Mouse (Mus musculus) yolk sac, embryonic 10.5 days (tissue): ENCODE data around the gene Zfp354a.
"Not testable (repeated sequence)": the region's sequence is repeated elsewhere in the genome, so short reads cannot be mapped to it uniquely, and the experiment has no call there.

Experiments used
- DNase-seq: peaks from one replicate; pipeline ENCODE4 v3.0.0-alpha.2; 2017; ENCODE audit warnings: low spot score

Gene Zfp354a

DNA sequence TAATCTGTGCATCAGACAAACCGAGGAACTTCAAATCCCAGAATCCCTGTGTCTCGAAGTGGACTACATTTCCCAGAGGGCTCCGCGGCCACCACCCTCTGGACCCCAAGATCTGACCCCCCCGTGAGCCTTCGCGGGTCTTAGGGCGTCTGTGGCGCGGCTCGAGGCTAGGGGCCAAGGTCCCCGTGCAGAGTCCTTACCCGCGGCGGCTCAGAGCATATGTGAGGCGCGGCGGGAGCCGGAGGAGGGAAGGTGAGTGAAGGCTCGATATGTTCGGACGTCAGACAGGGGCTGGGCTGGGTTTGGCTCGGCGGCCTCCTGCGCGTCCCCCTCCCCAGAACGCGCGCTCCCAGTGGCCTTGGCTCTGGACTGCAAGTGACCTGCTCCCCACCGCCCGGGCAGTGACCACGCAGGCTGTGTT is at the start of gene Zfp354a:
Gene Zfp354a (plus strand): TSS at position 107 of the 421 bp plus-strand sequence.
- peak; percentile 89 for DNase-seq

DNA sequence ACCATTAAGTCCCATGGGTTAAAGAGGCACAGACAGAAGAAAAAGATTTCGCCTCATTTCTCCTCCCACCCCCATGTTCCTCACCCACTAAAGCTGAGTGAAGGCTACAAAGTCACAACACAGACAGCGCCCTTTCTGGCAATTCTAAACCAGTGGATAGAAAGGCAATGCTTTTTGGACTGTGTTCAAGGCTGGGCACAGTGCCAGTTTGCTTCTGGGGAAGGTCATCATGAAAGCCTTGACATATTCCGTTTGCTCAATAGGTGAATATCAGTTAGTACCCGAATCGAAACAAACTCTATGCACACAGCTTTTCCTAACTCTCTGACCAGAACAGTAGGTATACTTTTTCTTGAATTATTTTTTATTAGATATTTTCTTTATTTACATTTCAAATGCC is 47.2 kb upstream of the Zfp354a start:
- DNase-seq = no peak

DNA sequence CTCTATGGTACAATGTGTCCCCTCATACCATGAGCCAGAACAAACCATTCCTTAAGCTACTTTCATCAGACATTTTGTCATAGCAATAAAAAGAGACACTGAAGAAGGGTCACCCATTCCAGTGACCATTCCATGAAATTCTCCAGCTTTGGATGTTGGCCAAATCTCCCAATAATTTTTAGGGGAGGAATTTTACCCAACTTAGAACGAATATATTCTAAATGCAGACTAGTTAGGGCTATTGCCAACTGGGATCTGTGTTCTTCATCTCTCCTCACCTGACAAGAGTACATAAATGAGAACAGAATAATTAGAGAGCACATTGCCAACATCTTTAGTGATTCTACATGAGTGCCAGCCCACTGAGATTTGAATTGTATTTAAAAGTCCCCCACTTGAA is 45.1 kb upstream of the Zfp354a start, which contains the start of gene Olfr54:
Gene Olfr54 (plus strand): TSS at position 301 of the 400 bp plus-strand sequence.
- no peak for DNase-seq

DNA sequence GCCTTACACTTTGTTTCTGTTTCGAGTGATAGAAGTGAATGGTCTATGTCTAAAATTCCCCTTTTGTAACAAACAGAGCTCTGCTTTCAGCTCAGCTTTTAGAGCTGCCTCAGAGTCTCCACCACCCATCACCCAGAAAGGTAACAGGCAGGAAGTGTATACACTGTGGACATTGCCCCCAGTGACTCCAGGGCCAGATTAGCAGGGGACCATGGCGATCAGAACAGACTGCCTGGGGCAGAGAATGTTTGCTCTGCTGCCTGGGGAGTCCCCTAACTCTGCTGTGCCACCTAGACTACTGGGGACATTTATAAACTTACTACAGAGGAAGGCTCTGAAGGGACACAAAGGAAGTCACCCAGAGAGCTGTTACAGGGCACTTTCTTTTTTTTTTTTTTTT is 42.7 kb upstream of the Zfp354a start:
- no peak for DNase-seq

DNA sequence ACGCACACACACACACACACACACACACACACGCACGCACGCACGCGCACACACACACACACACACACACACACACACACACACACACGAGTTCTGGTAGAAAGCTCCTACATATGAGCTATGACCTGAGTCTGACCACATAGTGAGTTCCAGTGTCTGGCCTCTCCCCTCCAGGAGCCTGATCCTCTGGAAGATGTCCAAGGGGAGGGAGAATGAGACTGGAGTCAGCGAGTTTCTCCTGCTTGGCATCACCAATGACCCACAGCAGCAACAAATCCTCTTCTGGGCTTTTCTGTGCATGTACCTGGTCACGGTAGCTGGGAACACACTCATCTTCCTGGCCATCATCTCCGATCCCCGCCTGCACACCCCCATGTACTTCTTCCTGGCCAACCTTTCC is 32.2 kb upstream of the Zfp354a start:
- DNase-seq = not testable (repeated sequence)

DNA sequence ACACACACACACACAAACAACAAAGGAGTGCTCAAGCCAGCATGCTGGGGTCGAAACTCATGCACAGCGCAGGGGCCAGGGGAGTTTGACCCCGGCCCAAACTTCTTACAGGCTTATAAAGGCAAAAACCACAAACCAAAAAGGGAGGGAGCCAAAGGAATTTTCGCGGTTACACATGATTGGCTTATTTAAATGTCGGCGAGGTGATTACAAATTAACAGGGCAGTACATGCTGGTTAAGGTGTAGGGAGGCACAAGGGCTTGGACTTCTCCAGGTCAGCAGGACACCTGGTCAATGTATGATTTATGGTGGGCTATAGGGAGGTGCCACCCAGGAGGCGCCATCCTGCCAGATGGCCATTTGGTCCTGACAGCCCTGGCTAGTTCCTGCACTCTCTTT is 29.7 kb upstream of the Zfp354a start:
- DNase-seq = not testable (repeated sequence)

DNA sequence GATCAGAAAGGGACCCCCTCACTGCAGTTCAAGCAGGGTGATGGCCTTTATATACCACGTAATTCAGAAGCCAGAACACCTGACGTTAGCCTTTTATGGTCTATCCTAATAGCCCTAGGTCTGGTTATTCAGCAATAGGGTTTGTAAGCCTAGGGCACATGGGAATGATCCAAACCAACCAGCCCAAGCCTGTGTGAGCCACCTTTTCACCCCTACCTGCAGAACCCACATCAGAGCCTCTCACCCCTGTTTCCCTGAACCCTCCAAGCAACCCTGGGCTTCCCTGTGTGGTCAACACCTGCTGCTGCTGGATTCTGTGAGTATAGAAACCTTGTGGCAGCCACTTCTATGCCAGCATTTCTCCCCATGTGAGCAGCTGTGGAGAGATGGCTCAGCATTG is 28.8 kb upstream of the Zfp354a start:
- DNase-seq = no peak

DNA sequence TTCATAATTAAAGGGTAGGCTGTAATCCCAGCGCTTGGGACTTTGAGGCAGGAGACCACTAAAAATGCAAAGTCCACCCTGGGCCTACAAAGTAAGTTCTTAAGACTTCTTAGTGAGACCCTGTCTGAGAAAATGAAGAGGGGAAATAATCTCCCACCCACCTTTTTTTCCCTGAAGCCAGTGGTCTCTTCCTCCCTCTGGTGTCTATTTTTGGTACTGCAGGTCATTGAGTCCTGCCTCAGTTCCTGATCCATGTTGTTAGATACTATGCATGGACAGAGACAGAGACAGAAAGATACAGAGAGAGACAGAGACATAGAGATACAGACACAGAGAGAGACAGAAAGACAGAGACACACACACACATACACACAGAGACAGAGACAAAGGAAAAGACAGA is 26.2 kb upstream of the Zfp354a start:
- DNase-seq = no peak

DNA sequence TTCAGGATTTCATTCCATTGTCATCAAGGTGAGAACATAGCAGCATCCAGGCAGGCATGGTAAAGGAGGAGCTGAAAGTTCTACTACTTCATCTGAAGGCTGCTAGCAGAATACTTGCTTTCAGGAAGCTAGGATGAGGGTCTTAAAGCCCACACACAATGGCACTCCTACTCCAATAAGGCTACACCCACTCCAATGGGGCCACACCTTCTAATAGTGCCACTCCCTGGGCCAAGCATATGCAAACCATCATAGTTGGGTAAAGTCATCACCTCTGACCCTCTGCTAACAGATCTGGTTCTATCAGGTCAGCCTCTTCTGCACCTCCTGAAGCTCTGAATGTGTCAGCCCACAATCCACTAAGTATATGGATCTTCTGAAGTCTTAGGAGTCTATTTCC is 24.9 kb upstream of the Zfp354a start:
- not testable (repeated sequence) for DNase-seq

DNA sequence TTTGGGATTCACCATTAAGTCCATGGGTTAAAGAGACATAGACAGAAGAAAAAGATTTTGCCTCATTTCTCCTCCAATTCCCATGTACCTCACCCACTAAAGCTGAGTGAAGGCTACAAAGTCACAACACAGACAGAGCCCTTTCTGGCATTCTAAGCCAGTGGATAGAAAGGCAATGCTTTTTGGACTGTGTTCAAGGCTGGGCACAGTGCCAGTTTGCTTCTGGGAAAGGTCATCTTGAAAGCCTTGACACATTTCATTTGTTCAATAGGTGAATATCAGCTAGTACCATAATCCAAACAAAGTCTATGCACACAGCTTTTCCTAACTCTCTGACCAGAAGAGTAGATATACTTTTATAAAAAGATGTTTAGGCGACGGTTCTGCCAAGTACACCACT is 23.1 kb upstream of the Zfp354a start:
- DNase-seq = no peak

DNA sequence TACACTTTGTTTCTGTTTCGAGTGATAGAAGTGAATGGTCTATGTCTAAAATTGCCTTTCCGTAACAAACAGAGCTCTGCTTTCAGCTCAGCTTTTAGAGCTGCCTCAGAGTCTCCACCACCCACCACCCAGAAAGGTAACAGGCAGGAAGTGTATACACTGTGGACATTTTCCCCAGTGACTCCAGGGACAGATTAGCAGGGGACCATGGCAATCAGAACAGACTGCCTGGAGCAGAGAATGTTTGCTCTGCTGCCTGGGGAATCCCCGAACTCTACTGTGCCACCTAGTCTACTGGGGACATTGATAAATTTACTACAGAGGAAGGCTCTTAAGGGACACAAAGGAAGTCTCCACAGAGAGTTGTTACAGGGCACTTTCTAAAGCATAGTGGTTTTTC is 14.3 kb upstream of the Zfp354a start:
- not testable (repeated sequence) for DNase-seq

DNA sequence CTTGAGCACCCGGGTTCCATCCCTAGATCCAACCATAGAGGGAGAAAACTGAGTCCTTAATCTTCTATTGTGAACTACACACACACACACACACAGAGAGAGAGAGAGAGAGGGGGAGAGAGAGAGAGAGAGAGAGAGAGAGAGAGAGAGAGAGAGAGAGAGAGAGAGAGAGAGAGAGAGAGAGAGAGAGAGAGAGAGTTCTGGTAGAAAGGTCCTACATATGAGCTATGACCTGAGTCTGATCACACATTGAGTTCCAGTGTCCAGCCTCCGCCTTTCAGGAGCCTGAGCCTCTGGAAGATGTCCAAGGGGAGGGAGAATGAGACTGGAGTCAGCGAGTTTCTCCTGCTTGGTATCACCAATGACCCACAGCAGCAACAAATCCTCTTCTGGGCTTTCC is 11.2 kb upstream of the Zfp354a start, which contains the start of gene Olfr1375:
Gene Olfr1375 (plus strand): TSS at position 301 of the 400 bp plus-strand sequence.
- not testable (repeated sequence) for DNase-seq

DNA sequence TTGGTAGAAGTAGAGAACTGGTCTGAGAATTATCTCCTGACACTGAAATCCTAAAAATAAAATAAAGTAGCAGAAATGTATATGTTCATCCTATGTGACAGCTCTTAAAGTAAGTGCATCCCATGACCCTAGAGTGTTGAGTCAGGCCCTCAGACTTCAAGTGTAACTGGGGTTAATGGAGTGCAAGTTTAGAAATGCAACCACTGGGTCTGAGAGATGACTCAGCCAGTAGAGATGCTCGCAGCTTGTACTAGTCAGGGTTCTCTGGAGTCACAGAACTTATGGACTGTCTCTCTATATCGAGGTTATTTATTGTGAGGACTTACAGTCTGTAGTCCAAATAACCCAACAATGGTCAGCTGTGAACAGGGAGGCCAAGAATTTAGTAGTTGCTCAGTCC is 7.4 kb upstream of the Zfp354a start:
- no peak for DNase-seq

DNA sequence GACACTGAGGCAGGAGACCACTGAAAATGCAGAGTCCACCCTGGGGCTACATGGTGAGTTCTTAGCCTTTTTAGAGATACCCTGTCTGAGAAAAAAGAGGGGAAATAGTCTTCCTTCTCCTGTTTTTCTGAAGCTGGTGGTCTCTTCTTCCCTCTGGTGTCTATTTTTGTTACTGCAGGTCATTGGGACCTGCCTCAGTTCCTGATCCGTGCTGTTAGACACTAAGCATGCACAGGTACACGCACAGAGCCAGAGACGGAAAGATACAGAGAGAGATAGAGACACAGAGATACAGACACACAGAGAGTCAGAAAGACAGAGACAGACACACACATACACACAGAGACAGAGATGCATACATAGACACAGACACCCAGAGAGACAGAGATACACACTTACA is 5.8 kb upstream of the Zfp354a start:
- DNase-seq = no peak

DNA sequence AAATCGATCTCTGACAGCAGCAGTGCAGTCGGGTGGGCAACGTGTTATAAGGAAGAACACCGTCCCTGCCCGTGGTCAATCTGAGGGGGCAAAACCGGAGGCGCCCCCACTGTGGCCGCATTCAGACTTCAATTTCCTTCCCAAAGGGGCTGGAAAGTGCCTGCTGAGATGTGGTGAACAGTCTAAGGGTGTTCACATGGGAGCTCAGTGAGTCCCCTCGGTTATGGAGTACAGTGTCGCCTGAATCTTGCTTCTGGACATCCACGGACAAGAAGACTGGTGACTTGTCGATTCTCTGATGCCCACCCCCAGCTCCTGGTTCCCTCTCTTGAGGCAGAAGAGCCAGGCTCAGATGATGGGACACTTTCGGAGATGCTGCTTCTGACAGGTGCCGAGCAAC is 583 bp downstream of the Zfp354a start:
- DNase-seq = no peak

DNA sequence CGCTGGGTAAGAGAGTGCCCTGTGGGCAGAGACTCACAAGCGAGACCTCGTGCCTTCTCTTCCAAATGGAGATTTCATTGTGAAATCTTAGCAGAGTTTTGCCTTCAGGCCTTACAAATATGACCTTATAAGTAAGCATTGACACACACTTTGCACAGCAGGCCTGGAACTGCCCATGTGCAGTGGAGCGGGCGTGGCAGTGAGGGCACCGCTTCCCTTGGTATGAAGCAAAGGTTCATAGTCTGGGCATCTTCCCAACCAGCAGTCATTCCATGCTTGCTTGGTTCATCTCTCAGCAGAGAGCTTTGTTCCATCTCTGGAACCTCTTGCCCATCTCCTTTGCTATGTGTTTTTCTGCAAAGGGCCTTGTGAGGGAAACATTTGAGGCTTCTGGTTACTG is 1.9 kb downstream of the Zfp354a start:
- DNase-seq = no peak

DNA sequence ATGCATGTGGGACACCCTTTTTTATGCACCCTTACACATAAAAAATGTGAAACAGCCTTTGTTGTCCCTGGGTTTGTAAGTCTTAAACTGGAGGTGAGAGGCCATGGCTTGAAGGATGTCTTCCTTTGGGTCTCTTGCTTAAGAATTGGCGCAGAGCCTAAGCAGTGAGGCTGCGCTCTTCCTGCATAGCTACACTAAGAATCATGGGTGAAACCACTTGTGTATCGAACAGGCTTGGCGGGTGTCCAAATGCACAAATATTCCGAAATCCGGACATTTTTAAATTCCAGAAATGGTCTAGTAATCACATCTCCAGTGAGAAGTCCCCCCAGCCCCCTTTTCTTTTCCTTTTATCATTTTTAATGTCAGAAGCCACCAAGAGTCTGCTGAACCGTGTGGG is 4.2 kb downstream of the Zfp354a start:
- no peak for DNase-seq

DNA sequence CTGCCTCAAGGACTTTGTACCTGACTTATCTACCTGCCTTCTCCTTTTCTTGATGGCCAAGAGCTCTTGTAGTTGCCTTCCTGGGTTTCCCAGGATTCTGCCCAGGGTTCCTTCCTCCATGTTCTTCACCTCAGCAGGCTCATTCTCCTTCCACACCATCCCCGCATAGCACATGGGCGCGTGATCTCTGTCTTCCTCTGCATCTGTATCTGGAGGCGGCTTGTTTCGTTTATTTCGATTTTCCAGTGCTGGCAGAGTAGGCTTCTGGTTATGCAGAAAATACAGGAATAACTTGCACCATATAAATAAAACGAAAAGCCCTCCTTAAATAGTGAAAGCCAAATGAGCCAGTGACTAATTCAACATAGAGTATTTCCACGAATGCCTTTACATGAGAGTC is 4.8 kb downstream of the Zfp354a start:
- no peak for DNase-seq

DNA sequence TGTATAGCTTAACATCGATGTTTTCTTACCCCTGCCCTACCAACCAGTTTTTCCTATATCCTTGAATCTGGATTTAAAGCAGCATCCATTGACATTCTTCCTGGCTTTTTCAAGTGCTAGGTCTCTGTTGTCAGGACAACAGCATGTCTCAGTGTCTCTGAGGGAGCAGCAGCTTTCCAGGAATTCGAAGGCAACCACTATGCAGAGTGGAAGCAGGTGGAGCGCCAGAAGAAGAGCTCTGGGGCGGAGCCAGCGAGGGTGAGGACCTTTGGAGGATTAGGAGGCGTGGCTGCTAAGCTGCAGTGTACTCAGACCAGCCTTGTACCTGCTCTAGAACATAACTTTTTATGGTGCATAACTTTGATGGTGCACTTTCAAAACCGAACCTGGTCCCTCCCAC is 25.5 kb downstream of the Zfp354a start:
- peak; percentile 3 for DNase-seq

DNA sequence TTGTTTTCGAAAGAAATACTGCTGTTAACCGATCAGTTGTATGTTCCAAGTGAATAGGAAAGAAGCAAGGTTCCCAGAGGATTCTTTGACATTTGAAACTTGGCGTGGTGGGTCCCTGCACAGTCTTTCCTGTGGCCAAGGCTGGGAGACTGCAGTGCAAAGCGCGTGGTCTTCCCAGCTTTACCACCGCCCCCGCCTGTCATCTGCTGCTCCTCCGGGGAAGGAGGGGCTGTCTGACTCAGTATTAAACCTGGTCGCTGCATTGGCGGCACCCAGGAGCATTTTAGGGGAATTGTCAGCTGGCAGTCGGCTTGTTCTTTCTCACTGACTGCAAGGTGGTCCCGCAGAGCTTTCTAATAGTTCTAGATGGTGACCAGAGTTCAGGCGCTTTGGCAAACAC is 26.2 kb downstream of the Zfp354a start:
- DNase-seq = no peak

DNA sequence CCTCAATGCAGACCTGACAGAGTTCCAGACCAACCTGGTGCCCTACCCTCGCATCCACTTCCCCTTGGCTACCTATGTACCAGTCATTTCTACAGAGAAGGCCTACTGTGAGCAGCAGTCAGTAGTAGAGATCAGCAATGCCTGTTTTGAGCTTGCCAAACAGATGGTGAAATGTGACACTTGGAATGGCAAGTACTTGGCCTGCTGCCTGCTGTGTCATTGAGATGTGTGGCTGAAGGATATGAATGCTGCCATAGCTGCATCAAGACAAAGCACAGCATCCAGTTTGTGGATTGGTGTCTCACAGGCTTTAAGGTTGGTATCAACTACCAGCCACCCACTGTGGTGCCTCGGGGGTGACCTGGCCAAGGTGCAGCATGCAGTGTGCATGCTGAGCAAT is 48.2 kb downstream of the Zfp354a start:
- no peak for DNase-seq

DNA sequence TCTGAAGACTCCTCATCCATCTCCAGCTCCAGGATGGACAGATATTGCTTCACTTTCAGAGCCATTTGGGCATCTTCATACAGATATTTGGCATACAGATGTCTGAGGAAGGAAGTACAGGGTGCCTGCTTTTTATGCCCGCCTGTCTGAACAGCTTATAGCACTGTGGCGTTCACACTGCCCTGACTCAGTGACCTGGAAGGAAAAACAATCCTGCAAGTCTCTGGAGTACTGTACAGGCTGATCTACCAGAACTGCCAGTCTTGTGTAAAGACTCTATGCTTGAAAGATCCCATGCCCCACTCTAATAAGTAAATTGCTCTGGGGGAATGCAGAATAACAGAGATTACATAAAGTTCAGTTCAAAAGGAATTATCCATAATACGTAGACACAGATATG is 51.6 kb downstream of the Zfp354a start:
- no peak for DNase-seq
